8 mouse cellular contexts compared by ENCODE assay signal in the genomic region with DNA sequence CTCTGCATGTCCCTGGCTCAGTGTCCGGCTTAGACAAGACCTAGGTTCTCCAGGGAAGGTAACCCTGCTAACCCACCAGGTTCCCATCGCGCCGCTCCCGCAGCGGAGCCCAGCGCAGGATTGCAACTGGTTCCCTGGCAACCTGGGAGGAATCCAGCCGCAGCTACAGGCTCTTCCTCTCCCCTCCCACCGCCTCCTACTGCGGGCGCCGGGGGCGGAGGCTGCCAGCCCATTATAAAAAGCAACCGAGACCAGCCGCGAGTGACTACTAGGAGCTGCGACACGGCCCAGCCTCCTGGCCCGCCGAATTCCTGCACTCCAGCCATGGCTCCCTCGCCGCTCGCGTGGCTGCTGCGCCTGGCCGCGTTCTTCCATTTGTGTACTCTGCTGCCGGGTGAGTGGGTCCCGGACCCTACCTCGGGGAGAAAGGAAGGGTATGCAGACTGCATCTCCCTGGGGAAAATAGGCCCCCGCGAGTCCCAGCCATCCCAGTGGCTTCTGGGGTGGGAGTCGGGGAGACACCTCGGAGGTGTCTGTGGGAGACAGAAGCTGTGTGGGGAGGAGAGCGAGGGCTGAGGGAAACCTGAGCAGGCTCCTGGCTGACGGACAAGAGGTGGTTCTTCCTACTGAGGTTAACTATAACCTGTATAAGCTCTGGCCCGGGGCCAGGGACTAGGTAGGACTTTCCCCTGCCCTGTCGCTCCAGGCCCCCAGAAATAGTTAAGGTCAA. TPM values are rescaled to one million over a fixed set of nuclear protein-coding genes. Genes with fewer than 3 reads are reported as not detected.
DNase-seq lines count a peak whose midpoint lies in the region.

A gene (plus strand): TSS at position 69 of the 730 bp plus-strand sequence.

- DNase-seq in MN1 (ENCODE audit: low spot score), result peak; percentile 80
- peak; percentile 87 for DNase-seq in cerebellum, adult 9-11 months
- peak; percentile 86 to 95 for DNase-seq in frontal cortex, adult 2 months (ENCODE audit: extremely low spot score in 1 of 2, low spot score in 1 of 2)
- DNase-seq in heart, postnatal 4 days, result peak; percentile 77
- peak; percentile 84 to 88 for DNase-seq in layer of hippocampus, adult 8-10 months (ENCODE audit: low spot score in 2 of 2)
- peak; percentile 91 to 94 for DNase-seq in lung, adult 18-20 months
- DNase-seq in ovary, postnatal 14 days (ENCODE audit: low spot score), result peak; percentile 60
- DNase-seq in yolk sac, embryonic 10.5 days (ENCODE audit: low spot score), result peak; percentile 74

RNA-seq across cellular contexts. Expression of the gene that starts here (rescaled TPM):
- 470 and 510 TPM in 2 replicates for polyA plus RNA-seq in frontal cortex, adult 2 months (2012; rRNA removed)
- 1 to 10 TPM; 4.1 to 4.5 TPM for total RNA-seq in heart, postnatal 4 days (2021)
- 100 to 1,000 TPM; 333 to 386 (median 359) TPM for total RNA-seq in layer of hippocampus, adult 8-10 months (2022)

Comparison
In these comparisons a context has a peak if more than half of its experiments do, and no peak if none do; other contexts are left out.
1. Peak in every context shown above with its lines: DNase-seq.
2. RNA of the gene that starts here (total RNA-seq): 333 to 386 TPM in layer of hippocampus, adult 8-10 months; 4.1 to 4.5 TPM in heart, postnatal 4 days; every median in the first group is over 10 times any median in the second.